Mouse (Mus musculus): ENCODE data around the gene Ppdpf.

DNA sequence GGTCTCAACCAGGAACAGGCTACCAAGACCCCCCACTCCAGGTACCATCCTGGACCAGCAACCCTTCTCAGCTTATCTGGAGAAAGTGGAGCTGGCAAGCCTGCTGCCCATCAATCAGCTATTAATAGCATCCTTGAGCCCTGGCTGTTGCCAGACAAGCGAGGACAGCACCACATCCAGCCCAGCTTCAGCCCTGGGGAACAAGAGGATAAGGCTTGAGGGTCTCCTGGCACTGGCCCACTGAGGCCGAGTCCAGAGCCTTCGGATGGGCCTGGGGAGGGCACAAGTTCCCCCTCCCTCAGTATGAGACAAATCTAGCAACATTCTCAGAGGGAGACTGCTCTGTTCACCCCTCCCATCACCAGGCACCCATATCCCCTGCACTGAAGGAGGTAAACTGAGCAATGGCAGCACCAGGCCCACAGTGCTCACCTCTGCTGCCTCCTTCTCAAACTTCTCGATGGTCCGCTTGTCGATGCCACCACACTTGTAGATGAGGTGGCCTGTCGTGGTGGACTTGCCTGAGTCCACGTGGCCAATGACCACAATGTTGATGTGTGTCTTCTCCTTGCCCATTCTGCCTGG lies 32.1 kb upstream of the Ppdpf start:
- no peak for TF ChIP-seq CTCF (IDR thresholded peaks at IDR 0.05; ENCODE audit: extremely low read depth, insufficient read length, insufficient replicate concordance, low read depth, low read length)
- TF ChIP-seq POLR2A (IDR thresholded peaks at IDR 0.05; ENCODE audit: low read depth, low read length) = no peak

Measured in small intestine, adult 2 months (tissue).